Mouse (Mus musculus) small intestine, adult 10 weeks (tissue): ENCODE data around the gene Adh4. TPM values are rescaled to one million over a fixed set of nuclear protein-coding genes. Genes with fewer than 3 reads are reported as not detected.

ENCODE experiments used
- polyA plus RNA-seq: library from polyadenylated mRNA; stranded (reverse); fragments of 350-450 nt; fragmentation: Illumina TruSeq; extraction: RNeasy Lipid Tissue Mini Kit (QIAGEN cat#74804); gene quantifications from one replicate; pipeline ENCODE4 v1.2.3, GENCODE M21; 2014; ENCODE audit warnings: low replicate concordance

Adh4 gene
- 66.8 TPM for polyA plus RNA-seq

DNA sequence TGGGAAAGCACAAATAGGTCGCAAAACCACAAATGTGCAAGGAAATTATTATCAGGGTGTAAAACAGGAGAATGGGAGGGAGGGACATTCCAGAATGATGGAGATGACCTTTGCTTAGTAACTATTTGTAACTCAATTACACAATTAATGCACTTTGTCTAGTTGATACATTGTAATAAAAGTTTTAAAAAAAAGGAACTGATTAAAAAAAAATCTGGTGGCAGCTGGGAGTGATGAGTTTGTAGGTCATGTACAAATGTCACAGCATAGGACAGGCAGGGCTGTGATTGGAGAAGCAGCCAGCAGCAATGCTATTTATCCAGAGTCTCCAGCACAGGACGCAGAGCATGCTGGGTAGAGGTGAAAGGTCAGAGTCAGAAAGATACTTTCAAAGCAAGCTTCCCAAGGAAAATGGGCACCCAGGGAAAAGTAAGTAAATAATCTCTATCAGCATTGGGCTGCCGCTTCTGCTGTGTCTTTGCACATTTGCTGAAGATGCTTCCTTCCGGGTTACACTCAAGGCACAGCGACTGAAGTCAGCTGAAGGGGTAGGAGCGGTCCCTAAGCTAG, at the start of gene Adh4:
Gene Adh4, plus strand, starts transcription at position 346 of the 570 bp plus-strand sequence.

DNA sequence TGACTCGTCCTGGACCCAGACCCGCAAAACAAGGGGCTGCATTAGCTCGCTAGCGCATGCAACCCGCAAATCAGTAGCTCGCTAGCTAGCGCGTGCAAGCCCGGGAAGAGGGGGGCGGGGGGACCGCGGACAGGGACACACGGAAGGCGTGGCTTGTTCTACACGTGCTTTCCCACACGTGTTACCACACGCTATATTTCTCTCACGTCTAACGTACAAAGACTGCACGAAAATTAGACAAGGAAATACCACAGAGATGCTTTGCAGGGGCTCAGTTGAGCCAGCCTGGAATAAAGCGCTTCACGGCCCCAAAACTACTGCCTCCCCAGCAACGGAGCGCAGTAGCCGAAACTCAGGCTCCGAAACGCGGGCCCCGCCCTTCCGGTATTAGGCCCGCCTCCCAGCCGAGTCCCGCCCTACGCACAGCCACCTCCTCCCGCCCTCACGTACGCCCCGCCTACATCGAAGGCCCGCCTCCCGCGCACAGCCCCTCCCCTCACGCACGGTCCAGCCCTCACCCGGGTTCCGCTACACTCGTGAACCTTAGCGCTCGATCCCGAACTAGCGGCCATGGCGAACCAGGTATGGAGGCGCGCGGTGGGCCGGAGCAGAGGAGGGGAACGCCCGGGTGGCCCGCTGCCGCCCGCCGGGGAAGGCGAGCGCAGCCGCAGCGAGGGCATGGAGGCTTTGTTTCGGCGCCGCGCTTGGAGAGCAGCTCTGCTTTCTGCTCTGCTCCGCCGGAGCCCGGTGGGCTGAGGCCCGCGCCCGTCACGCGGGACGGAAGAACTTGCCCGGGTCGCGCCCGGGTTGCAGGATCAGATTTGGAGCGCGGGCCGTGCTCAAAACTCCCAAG, 27.6 kb downstream of the Adh4 start, which contains the start of gene Adh5:
Gene Adh5, plus strand, starts transcription at position 482 of the 853 bp plus-strand sequence.

Other genes with a start within 250 kb of the Adh4 start
- gene 4930579F01Rik, start 221.6 kb upstream of the Adh4 start, polyA plus RNA-seq, result not detected
- gene Adh7, start 197.7 kb upstream of the Adh4 start, polyA plus RNA-seq, result 3.2 TPM
- 231 TPM for gene Adh1, start 154.5 kb upstream of the Adh4 start, polyA plus RNA-seq
- 754 TPM for gene Adh6a, start 102.2 kb upstream of the Adh4 start, polyA plus RNA-seq
- not detected for gene Adh6b, start 73.7 kb upstream of the Adh4 start, polyA plus RNA-seq
- gene Adh5, start 27.6 kb downstream of the Adh4 start, polyA plus RNA-seq, result 117 TPM
- gene Metap1, start 74.0 kb downstream of the Adh4 start, polyA plus RNA-seq, result 75.4 TPM
- 165 TPM for gene Eif4e, start 110.7 kb downstream of the Adh4 start, polyA plus RNA-seq